Mouse (Mus musculus) forebrain, embryonic 12.5 days (tissue): Measurements from ENCODE around the gene Iqcb1. TPM values are rescaled to one million over a fixed set of nuclear protein-coding genes. Genes with fewer than 3 reads are reported as not detected.
"Not testable (repeated sequence)": the region's sequence is repeated elsewhere in the genome, so short reads cannot be mapped to it uniquely, and the experiment has no call there.

Source experiments
- ATAC-seq: fragments of 200-750 bp; cut with Nextera tagmentation; 2 replicates; pipeline ENCODE4 v1.8.0; 2017; ENCODE audit warnings: moderate TSS enrichment; ENCODE audit not compliant: low FRiP score
- H3K27ac ChIP-seq: fragments of 300-500 bp; sonication (generic); 2 replicates; pipeline ENCODE4 v1.5.1; 2016; ENCODE audit warnings: mild to moderate bottlenecking
- H3K27me3 ChIP-seq: fragments of 300-500 bp; sonication (generic); 2 replicates; pipeline ENCODE4 v1.6.1; 2016; ENCODE audit warnings: mild to moderate bottlenecking
- H3K36me3 ChIP-seq: fragments of 300-500 bp; sonication (generic); replicated peaks from 2 replicates; pipeline ENCODE4 v1.6.1; 2016; ENCODE audit warnings: mild to moderate bottlenecking
- H3K4me1 ChIP-seq: fragments of 300-500 bp; sonication (generic); 2 replicates; pipeline ENCODE4 v1.6.1; 2016
- H3K4me2 ChIP-seq: fragments of 300-500 bp; sonication (generic); 2 replicates; pipeline ENCODE4 v1.6.1; 2016; ENCODE audit warnings: mild to moderate bottlenecking, moderate library complexity
- H3K4me3 ChIP-seq: fragments of 300-500 bp; sonication (generic); replicated peaks from 2 replicates; pipeline ENCODE4 v1.5.1; 2016; ENCODE audit warnings: mild to moderate bottlenecking
- H3K9ac ChIP-seq: fragments of 300-500 bp; sonication (generic); 2 replicates; pipeline ENCODE4 v1.6.1; 2016; ENCODE audit warnings: mild to moderate bottlenecking
- H3K9me3 ChIP-seq: fragments of 300-500 bp; sonication (generic); 2 replicates; pipeline ENCODE4 v1.6.1; 2016
- WGBS: fragments of 180-500 bp; shearing (Covaris S2); methylation state at CpG from one replicate; pipeline ENCODE4 v1.1.7; 2016; 5-methylcytosine and 5-hydroxymethylcytosine counted together
- polyA plus RNA-seq: library from polyadenylated mRNA; unstranded; fragments of >200 nt; fragmentation: Nextera tagmentation; extraction: Ambion mirVana; gene quantifications from 2 replicates; pipeline ENCODE4 v1.2.1, GENCODE M21; 2016

Iqcb1 gene
- polyA plus RNA-seq, 1 experiment from 2014 or later: 66.3 TPM

DNA sequence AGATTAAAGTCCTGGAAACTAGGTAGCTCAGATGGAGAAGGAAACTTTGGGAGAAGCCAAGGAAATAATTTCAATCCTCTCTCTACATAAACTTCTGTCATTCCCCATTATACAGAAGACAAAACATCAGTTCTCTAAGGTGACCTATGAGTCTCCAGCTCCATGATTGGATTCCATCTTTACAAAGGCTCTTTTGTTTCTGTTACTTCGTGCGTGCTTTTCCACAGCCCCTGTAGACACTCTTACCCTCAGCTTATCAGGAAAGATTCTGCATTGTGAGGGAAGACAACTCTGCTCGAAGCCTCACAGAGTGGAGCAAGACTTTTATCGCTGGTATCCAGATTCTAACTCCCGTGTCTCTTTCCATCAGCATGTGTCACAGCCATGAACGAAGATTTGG, 8.2 kb upstream of the Iqcb1 start:
- no peak overlapping the region for H3K4me2 ChIP-seq
- 50% methylated on average over 6 of the region's 6 CpGs for WGBS
- no peak for ATAC-seq

DNA sequence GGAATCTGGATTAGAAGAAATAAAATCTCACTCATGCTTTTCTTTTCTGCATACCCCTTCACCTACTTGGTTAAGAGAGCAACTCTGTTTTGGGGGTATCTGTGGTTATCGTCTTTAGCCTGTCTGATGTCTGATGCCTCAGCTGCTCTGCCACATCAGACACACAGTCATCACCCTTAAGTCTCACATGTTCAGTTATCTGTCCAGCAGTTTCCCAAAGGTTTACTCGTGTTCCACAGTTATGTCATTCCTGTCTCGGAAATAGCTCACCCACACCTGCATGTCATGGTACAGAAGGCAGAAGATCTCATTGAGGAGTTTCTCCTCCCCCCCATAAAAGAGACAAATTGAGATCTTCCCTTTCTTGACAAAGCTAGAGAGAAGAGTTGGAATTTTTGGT, 7.4 kb upstream of the Iqcb1 start:
- no peak overlapping the region for H3K4me2 ChIP-seq
- WGBS: 86% methylated on average over 3 of the region's 3 CpGs
- no peak overlapping the region for H3K27ac ChIP-seq
- H3K9ac ChIP-seq: no peak overlapping the region
- no peaks in the 10 kb centered on the region for H3K27me3 ChIP-seq
- H3K9me3 ChIP-seq: no peaks in the 10 kb centered on the region
- H3K4me1 ChIP-seq: peaks cover 5% of the 10 kb centered on the region
- H3K4me3 ChIP-seq: no peak overlapping the region
- ATAC-seq: no peak
- no peaks in the 10 kb centered on the region for H3K36me3 ChIP-seq

More for the DNA sequence above, 8.2 kb upstream of the Iqcb1 start:
- no peak overlapping the region for H3K4me3 ChIP-seq
- H3K27ac ChIP-seq: no peak overlapping the region
- H3K4me1 ChIP-seq: peaks cover 5% of the 10 kb centered on the region
- no peaks in the 10 kb centered on the region for H3K36me3 ChIP-seq
- no peaks in the 10 kb centered on the region for H3K9me3 ChIP-seq
- no peak overlapping the region for H3K9ac ChIP-seq
- no peaks in the 10 kb centered on the region for H3K27me3 ChIP-seq

DNA sequence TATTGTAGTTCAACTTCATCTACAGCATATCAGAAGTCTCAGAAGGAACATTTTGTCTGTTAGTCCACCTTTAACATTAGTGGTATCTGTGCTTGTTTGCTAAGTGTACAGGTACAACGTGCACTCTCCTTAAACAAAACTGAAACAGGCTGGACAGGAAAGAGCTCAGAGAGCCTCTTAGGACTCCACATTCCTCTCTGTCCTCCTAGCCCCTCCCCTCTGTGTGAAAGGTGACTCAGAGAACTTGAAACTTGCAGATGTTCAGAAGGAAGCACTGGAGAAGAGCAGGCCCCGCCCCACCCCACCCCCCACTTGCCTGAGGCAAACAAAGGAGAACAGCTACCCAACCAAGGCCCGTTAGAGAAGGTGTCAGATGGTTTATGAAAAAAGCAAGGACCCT, 6.7 kb upstream of the Iqcb1 start:
- Histone ChIP-seq H3K9me3 (no peaks in the 10 kb centered on the region), H3K27me3 (no peaks in the 10 kb centered on the region), H3K27ac (no peak overlapping the region), H3K4me2 (no peak overlapping the region), H3K36me3 (no peaks in the 10 kb centered on the region), H3K4me1 (peaks cover 5% of the 10 kb centered on the region), H3K4me3 (no peak overlapping the region), H3K9ac (no peak overlapping the region)
- no peak for ATAC-seq
- 9% methylated on average over 3 of the region's 3 CpGs for WGBS

GRCm38 (mm10) chr16:36827611-36828053, 553 bp upstream of the Iqcb1 start:
- Histone ChIP-seq H3K9me3 (no peaks in the 10 kb centered on the region), H3K4me1 (peaks cover 9% of the 10 kb centered on the region), H3K9ac (peak overlapping the region; percentile 81), H3K27me3 (no peaks in the 10 kb centered on the region), H3K36me3 (no peaks in the 10 kb centered on the region), H3K27ac (no peak overlapping the region), H3K4me3 (peak overlapping the region; percentile 74), H3K4me2 (peak overlapping the region; percentile 73)
- whole genome bisulfite sequencing: 4% methylated on average over 11 of the region's 11 CpGs
- no peak for ATAC-seq

- Histone ChIP-seq H3K27ac (no peak overlapping the region), H3K9ac (peak overlapping the region; percentile 81), H3K4me3 (peak overlapping the region; percentile 74), H3K4me1 (peaks cover 9% of the 10 kb centered on the region), H3K4me2 (peak overlapping the region; percentile 73), H3K9me3 (no peaks in the 10 kb centered on the region), H3K36me3 (no peaks in the 10 kb centered on the region; the same call in 1 of the 2 replicates), H3K27me3 (no peaks in the 10 kb centered on the region)
- ATAC-seq: peak; percentile 34
- 2% methylated on average over 11 of the region's 11 CpGs for WGBS
Measured at GRCm38 (mm10) chr16:36828820-36829219, 635 bp downstream of the Iqcb1 start.

DNA sequence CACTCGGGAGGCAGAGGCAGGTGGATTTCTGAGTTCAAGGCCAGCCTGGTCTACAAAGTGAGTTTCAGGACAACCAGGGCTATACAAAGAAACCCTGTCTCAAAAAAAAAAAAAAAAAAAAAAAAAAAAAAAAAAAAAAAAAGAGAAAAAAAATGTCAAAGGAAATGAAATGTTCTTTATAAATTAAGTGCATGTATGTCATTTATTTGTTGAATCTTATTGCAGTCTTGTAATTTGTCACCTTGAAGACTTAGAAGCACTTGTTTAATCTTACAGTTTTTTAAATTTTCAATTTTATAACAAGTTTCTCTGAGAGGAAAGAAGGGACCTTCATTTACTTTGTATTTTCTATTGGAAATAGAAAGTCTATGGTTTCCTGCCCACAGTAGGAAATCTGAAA, 18.7 kb downstream of the Iqcb1 start:
- ATAC-seq, H3K9ac ChIP-seq, H3K4me1 ChIP-seq, H3K4me3 ChIP-seq, H3K27me3 ChIP-seq, H3K9me3 ChIP-seq, H3K27ac ChIP-seq, H3K4me2 ChIP-seq: not testable (repeated sequence)
- 86% methylated on average over 1 of the region's 1 CpGs for WGBS
- H3K36me3 ChIP-seq: peaks cover 20% of the 10 kb centered on the region

DNA sequence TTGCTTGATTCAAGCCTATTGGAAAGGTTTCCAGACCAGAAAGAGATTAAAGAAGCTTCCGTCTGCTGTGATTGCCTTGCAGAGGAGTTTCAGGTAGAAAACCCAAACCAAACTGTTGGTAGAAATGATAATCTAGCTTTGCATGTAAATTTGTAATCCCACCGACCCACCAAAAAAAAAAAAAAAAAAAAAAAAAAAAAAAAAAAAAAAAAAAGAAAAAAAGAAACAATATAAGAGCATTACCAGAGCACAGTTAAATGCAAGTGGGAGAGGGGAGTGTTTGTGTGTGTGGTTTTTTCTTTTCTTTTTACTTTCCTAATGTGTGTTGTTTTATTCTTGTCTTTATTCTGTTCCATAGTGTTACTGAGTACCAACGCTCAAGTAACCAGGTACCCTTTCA, 23.0 kb downstream of the Iqcb1 start:
- Histone ChIP-seq H3K4me2 (no peak overlapping the region), H3K4me3 (no peak overlapping the region), H3K9ac (no peak overlapping the region), H3K36me3 (peaks cover 24% of the 10 kb centered on the region), H3K27ac (no peak overlapping the region), H3K4me1 (no peaks in the 10 kb centered on the region), H3K27me3 (no peaks in the 10 kb centered on the region), H3K9me3 (no peaks in the 10 kb centered on the region)
- WGBS: 96% methylated on average over 3 of the region's 3 CpGs
- ATAC-seq: no peak

GRCm38 (mm10) chr16:36863585-36863984, 35.4 kb downstream of the Iqcb1 start:
- ATAC-seq: no peak
- peaks cover 40% of the 10 kb centered on the region for H3K36me3 ChIP-seq
- H3K4me1 ChIP-seq: no peaks in the 10 kb centered on the region
- H3K9ac ChIP-seq: no peak overlapping the region
- no peak overlapping the region for H3K4me3 ChIP-seq
- 92% methylated on average over 3 of the region's 3 CpGs for WGBS
- H3K27ac ChIP-seq: no peak overlapping the region
- H3K27me3 ChIP-seq: no peaks in the 10 kb centered on the region
- H3K9me3 ChIP-seq: no peaks in the 10 kb centered on the region
- no peak overlapping the region for H3K4me2 ChIP-seq

DNA sequence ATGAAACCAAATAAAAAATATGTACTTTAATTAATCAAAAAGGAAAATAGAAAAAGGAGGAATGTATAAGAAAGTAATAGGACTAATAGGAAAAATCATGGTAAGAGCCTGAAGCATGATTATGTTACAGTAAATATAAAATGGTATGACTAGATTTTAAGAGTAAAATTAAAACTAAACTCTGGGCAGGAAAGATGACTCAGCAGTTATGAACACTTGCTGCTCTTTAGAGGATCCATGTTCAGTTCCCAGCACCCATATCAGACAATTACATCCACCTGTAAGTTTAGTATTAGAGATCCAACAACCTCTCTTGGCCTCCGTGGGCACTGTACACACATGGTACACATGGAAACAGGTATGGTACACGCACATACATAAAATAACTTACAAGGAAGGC, 41.3 kb downstream of the Iqcb1 start:
- Histone ChIP-seq H3K4me2 (no peak overlapping the region), H3K27me3 (no peaks in the 10 kb centered on the region), H3K9ac (no peak overlapping the region), H3K4me1 (peaks cover 7% of the 10 kb centered on the region), H3K4me3 (no peak overlapping the region), H3K36me3 (peaks cover 37% of the 10 kb centered on the region), H3K9me3 (no peaks in the 10 kb centered on the region), H3K27ac (no peak overlapping the region)
- 87% methylated on average over 2 of the region's 2 CpGs for WGBS
- no peak for ATAC-seq

DNA sequence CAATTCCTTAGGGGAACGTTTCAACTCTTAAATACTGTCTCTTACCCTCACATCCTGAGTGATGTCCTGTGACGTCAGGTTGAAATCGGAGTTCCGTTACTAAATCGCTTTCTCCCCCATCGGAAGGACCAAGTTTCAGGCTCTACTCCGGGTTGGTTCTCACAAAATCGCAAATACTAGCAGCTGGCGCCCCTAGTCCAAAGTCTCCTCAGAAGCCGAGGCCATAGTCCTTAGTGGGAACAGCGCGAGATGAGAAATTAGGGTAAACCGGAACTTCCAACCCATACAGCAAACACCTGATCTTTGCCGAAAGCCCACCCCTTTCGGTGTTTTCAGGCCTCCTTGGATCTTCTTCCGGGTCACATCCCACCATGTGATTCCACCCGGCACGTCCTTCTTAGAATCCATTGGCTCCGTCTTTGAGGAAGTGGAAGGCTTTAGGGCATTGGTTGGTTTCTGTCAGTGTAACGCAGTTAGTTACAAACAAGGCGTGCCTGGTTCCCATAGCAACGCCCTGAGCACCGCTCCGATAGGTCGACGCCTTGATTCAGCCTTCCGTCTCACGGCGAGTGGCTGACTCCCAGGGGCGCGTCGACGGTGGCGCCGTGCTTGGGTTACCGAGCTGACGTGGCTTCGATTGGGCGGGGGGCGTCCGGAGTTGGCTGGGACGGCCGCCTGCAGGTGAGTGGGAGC, 46.5 kb downstream of the Iqcb1 start, which contains the start of the genes Eaf2 and Golgb1:
Gene Eaf2, minus strand, starts transcription at position 421 of the 693 bp plus-strand sequence.
Gene Golgb1, plus strand, starts transcription at position 558 of the 693 bp plus-strand sequence.
- H3K4me3 ChIP-seq: peak within 1 kb of the TSS; percentile 97
- peak within 1 kb of the TSS; percentile 83 for H3K4me2 ChIP-seq
- peaks cover 12% of the 10 kb centered on the region for H3K36me3 ChIP-seq
- peak within 1 kb of the TSS; percentile 79 for H3K27ac ChIP-seq
- no peaks in the 10 kb centered on the region for H3K9me3 ChIP-seq
- peaks cover 22% of the 10 kb centered on the region for H3K4me1 ChIP-seq
- no peaks in the 10 kb centered on the region for H3K27me3 ChIP-seq
- WGBS: under 1% methylated on average over 43 of the region's 43 CpGs
- H3K9ac ChIP-seq: peak within 1 kb of the TSS; percentile 90
- ATAC-seq: peak; percentile 99

- peaks cover 24% of the 10 kb centered on the region for H3K4me1 ChIP-seq
- H3K36me3 ChIP-seq: peaks cover 12% of the 10 kb centered on the region
- peak overlapping the region; percentile 79 for H3K27ac ChIP-seq
- H3K4me2 ChIP-seq: peak overlapping the region; percentile 83
- no peaks in the 10 kb centered on the region for H3K9me3 ChIP-seq
- H3K4me3 ChIP-seq: peak overlapping the region; percentile 97
- H3K9ac ChIP-seq: peak overlapping the region; percentile 90
- WGBS: under 1% methylated on average over 38 of the region's 48 CpGs
- H3K27me3 ChIP-seq: no peaks in the 10 kb centered on the region
- peak; percentile 76; the same call in 1 of the 2 replicates for ATAC-seq
Measured at GRCm38 (mm10) chr16:36875276-36875851, 47.2 kb downstream of the Iqcb1 start.

GRCm38 (mm10) chr16:36877316-36877715, 49.1 kb downstream of the Iqcb1 start:
- H3K4me2 ChIP-seq: no peak overlapping the region
- 75% methylated on average over 5 of the region's 5 CpGs for WGBS
- peaks cover 24% of the 10 kb centered on the region for H3K4me1 ChIP-seq
- ATAC-seq: no peak
- H3K9ac ChIP-seq: no peak overlapping the region
- H3K4me3 ChIP-seq: no peak overlapping the region
- no peak overlapping the region for H3K27ac ChIP-seq
- H3K27me3 ChIP-seq: no peaks in the 10 kb centered on the region
- no peaks in the 10 kb centered on the region for H3K9me3 ChIP-seq
- H3K36me3 ChIP-seq: peaks cover 4% of the 10 kb centered on the region
